Mouse (Mus musculus) forebrain, postnatal 0 days (tissue): ENCODE data around the gene Lgi1. TPM values are rescaled to one million over a fixed set of nuclear protein-coding genes. Genes with fewer than 3 reads are reported as not detected.

Experiments
- ATAC-seq: fragments of 200-750 bp; cut with Nextera tagmentation; 2 replicates; pipeline ENCODE4 v1.8.0; 2017; ENCODE audit warnings: mild to moderate bottlenecking, moderate library complexity
- DNase-seq: peaks from one replicate; pipeline ENCODE4 v3.0.0-alpha.2; 2015
- H3K27ac ChIP-seq: fragments of 300-500 bp; sonication (generic); 2 replicates; pipeline ENCODE4 v1.5.1; 2014; ENCODE audit warnings: low read depth, mild to moderate bottlenecking, antibody characterized with exemption, low read length, moderate library complexity, mixed read lengths
- H3K27me3 ChIP-seq: fragments of 300-500 bp; sonication (generic); 2 replicates; pipeline ENCODE4 v1.6.1; 2014; ENCODE audit warnings: mild to moderate bottlenecking, low read length, mixed read lengths; ENCODE audit not compliant: insufficient read depth
- H3K36me3 ChIP-seq: fragments of 300-500 bp; sonication (generic); 2 replicates; pipeline ENCODE4 v1.6.1; 2014; ENCODE audit warnings: mild to moderate bottlenecking, moderate library complexity; ENCODE audit not compliant: insufficient read depth
- H3K4me1 ChIP-seq: fragments of 300-500 bp; sonication (generic); 2 replicates; pipeline ENCODE4 v1.6.1; 2014; ENCODE audit warnings: antibody characterized with exemption; ENCODE audit not compliant: insufficient read depth
- H3K4me2 ChIP-seq: fragments of 300-500 bp; sonication (generic); 2 replicates; pipeline ENCODE4 v1.6.1; 2014; ENCODE audit warnings: low read depth, mild to moderate bottlenecking, moderate library complexity
- H3K4me3 ChIP-seq: fragments of 300-500 bp; sonication (generic); 2 replicates; pipeline ENCODE4 v1.5.1; 2014; ENCODE audit warnings: low read depth, low read length, mixed read lengths
- H3K9ac ChIP-seq: fragments of 300-500 bp; sonication (generic); 2 replicates; pipeline ENCODE4 v1.6.1; 2014; ENCODE audit warnings: mild to moderate bottlenecking
- H3K9me3 ChIP-seq: fragments of 300-500 bp; sonication (generic); 2 replicates; pipeline ENCODE4 v1.6.1; 2016; ENCODE audit warnings: low read length
- CTCF ChIP-seq: sonication (generic); IDR thresholded peaks from 2 replicates; pipeline ENCODE4 v1.5.1; 2016; ENCODE audit warnings: antibody characterized with exemption, control low read depth, low read depth
- WGBS: fragments of 180-500 bp; shearing (Covaris S2); extraction: QIAGEN DNeasy Blood & Tissue Kit; methylation state at CpG from one replicate; pipeline ENCODE4 v1.1.7; 2014; 5-methylcytosine and 5-hydroxymethylcytosine counted together
- polyA plus RNA-seq: library from polyadenylated mRNA; unstranded; fragments of >200 nt; fragmentation: Nextera tagmentation; extraction: Ambion mirVana; gene quantifications from 2 replicates; pipeline ENCODE4 v1.2.1, GENCODE M21; 2015
- total RNA-seq: library from RNA; depleted of rRNA; stranded (reverse); fragments of >200 nt; gene quantifications from 2 replicates; pipeline ENCODE4 v1.2.3, GENCODE M21; 2014

Lgi1 gene
- total and polyA plus RNA-seq, 2 experiments from 2014 or later: 20.3 to 25.7 TPM

DNA sequence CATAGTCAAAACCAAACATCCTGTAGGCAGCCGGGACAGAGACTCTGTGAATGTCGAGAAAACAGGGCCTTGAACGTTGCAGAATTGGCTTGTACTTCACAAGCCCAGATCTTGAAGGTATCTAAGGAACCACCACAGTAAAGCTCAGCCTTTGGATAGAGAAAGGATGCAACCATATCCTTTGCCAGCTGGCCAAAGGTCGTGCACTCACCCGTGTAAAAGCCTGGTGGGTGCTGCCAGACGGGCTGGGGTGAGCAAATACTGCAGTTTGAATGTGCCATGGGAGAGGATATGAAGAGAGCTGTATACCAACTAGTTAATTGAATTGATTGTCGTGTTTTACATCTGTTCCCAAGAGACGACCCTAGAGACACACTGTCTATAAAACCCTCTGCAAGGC lies 32.2 kb upstream of the Lgi1 start:
- H3K27ac ChIP-seq: no peak overlapping the region
- no peaks in the 10 kb centered on the region for H3K36me3 ChIP-seq
- no peak overlapping the region for H3K4me2 ChIP-seq
- H3K9me3 ChIP-seq: no peaks in the 10 kb centered on the region
- no peak for TF ChIP-seq CTCF
- H3K4me1 ChIP-seq: no peaks in the 10 kb centered on the region
- ATAC-seq (no peak), DNase-seq (no peak)
- H3K4me3 ChIP-seq: no peak overlapping the region
- no peaks in the 10 kb centered on the region for H3K27me3 ChIP-seq
- no peak overlapping the region for H3K9ac ChIP-seq
- whole genome bisulfite sequencing: 61% methylated on average over 8 of the region's 8 CpGs

DNA sequence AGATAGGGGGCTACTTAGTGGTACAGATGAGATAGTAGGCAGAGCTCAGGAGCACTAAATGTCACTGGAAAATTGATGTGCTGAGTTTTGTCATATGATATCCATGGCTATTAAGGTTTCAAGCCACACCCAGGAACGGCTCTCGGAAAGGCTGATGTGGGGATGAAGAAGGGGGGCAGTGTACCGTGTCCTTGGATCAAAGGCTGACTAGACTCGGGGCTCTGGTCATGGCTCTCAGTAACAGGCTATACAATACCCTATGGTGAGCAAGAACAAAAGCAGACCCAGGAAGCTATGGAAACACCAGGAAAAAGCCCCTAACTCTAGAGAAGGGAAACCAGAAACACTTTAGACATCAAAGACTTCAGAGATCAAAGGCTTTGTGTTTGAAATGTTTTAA lies 31.8 kb upstream of the Lgi1 start:
- H3K27me3 ChIP-seq: no peaks in the 10 kb centered on the region
- DNase-seq: no peak
- H3K27ac ChIP-seq: no peak overlapping the region
- no peak overlapping the region for H3K9ac ChIP-seq
- no peak for TF ChIP-seq CTCF
- ATAC-seq: no peak
- H3K4me2 ChIP-seq: no peak overlapping the region
- H3K36me3 ChIP-seq: no peaks in the 10 kb centered on the region
- H3K9me3 ChIP-seq: no peaks in the 10 kb centered on the region
- 6% methylated on average over 4 of the region's 4 CpGs for WGBS
- H3K4me1 ChIP-seq: no peaks in the 10 kb centered on the region
- no peak overlapping the region for H3K4me3 ChIP-seq

DNA sequence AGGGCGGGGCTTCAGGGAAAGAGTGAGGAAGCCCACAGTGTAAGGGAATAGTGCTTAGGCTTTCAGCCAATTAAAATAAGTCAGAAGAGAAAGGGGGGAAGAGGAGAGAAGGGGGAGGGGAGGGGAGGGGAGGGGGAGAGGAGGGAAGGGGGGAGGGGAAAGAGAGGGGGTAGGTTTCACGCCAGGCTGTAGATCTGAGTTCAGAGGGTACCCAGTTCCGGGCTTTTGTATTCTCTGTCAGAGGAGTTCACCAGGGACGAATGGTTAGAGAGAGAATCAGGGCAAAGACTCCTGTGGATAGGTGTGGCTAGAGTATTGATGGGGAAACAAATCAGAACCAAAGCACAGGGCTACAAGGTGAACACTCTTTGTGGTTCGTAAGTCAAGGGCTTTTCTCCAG lies 27.8 kb upstream of the Lgi1 start:
- H3K4me2 ChIP-seq: no peak overlapping the region
- H3K36me3 ChIP-seq: no peaks in the 10 kb centered on the region
- H3K4me1 ChIP-seq: peaks cover 4% of the 10 kb centered on the region
- H3K27ac ChIP-seq: no peak overlapping the region
- H3K9ac ChIP-seq: no peak overlapping the region
- WGBS: 66% methylated on average over 5 of the region's 5 CpGs
- no peaks in the 10 kb centered on the region for H3K9me3 ChIP-seq
- H3K4me3 ChIP-seq: no peak overlapping the region
- no peak for DNase-seq
- ATAC-seq: no peak
- TF ChIP-seq CTCF: no peak
- H3K27me3 ChIP-seq: no peaks in the 10 kb centered on the region

DNA sequence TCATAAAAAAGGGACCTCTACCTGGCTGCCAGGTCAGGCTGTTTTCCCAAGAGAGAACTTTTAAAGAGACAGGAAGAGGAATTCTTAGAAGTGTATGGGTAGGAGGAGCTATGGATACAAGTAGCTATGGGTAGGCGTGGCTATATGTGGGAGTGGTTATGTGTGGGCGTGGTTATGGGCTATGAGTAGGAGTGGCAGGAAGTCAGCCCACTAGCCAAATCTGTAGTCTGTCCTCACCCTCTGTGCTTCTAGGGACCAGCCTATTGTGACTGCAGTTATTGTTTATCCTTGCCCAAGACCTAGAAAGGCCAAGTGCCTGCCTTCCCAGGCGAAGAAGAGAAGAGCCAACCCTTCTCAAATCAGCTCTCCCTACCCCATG lies 26.5 kb upstream of the Lgi1 start:
- Histone ChIP-seq H3K9me3 (no peaks in the 10 kb centered on the region), H3K27me3 (no peaks in the 10 kb centered on the region), H3K4me1 (peaks cover 4% of the 10 kb centered on the region), H3K4me3 (no peak overlapping the region), H3K9ac (no peak overlapping the region), H3K4me2 (no peak overlapping the region), H3K27ac (peak overlapping the region; percentile 64), H3K36me3 (no peaks in the 10 kb centered on the region)
- ATAC-seq: peak; percentile 57
- TF ChIP-seq CTCF: no peak
- no peak for DNase-seq
- WGBS: 66% methylated on average over 3 of the region's 3 CpGs

GRCm38 (mm10) chr19:38238213-38238951 lies 26.0 kb upstream of the Lgi1 start:
- Histone ChIP-seq H3K4me2 (peak overlapping the region; percentile 20; the same call in 1 of the 2 replicates), H3K27me3 (no peaks in the 10 kb centered on the region), H3K4me3 (no peak overlapping the region), H3K36me3 (no peaks in the 10 kb centered on the region), H3K9ac (no peak overlapping the region), H3K27ac (peak overlapping the region; percentile 64), H3K4me1 (peaks cover 4% of the 10 kb centered on the region), H3K9me3 (no peaks in the 10 kb centered on the region)
- 40% methylated on average over 12 of the region's 12 CpGs for WGBS
- ATAC-seq: peak; percentile 91
- no peak for TF ChIP-seq CTCF
- peak; percentile 73 for DNase-seq

- no peak for TF ChIP-seq CTCF
- Histone ChIP-seq H3K4me3 (no peak overlapping the region), H3K27me3 (no peaks in the 10 kb centered on the region), H3K4me2 (no peak overlapping the region), H3K9me3 (no peaks in the 10 kb centered on the region), H3K27ac (no peak overlapping the region), H3K9ac (no peak overlapping the region), H3K36me3 (no peaks in the 10 kb centered on the region), H3K4me1 (peaks cover 4% of the 10 kb centered on the region)
- ATAC-seq (no peak), DNase-seq (no peak)
- 92% methylated on average over 8 of the region's 8 CpGs for WGBS
Measured at GRCm38 (mm10) chr19:38242314-38242852, 22.0 kb upstream of the Lgi1 start.

DNA sequence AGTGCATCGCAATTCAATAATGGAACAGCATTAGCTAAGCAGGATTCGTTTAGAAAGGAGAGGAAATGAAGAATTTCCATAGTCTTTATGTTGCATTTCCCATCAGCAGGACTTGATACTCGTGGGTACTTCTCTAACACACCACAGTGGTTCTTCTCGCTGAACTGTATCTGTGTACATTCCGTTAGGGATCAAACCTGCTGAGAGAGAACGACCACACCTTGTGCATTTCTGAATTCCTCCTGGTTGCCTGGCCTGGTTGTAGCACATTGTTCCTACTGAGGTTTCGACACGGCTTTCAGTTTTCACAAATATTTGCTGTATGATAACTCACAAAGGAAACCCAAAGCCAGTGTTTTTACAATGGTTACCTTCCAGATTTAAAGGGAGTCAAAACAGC lies 19.6 kb upstream of the Lgi1 start:
- Histone ChIP-seq H3K27ac (peak overlapping the region; percentile 62), H3K27me3 (no peaks in the 10 kb centered on the region), H3K36me3 (no peaks in the 10 kb centered on the region), H3K4me3 (no peak overlapping the region), H3K9me3 (no peaks in the 10 kb centered on the region), H3K9ac (no peak overlapping the region), H3K4me2 (no peak overlapping the region), H3K4me1 (no peaks in the 10 kb centered on the region)
- no peak for ATAC-seq
- no peak for DNase-seq
- TF ChIP-seq CTCF: no peak
- 52% methylated on average over 8 of the region's 8 CpGs for WGBS
